Mouse (Mus musculus): Measurements from ENCODE around the gene Tmem262.

- TF ChIP-seq GATA1 (IDR thresholded peaks at IDR 0.05; ENCODE audit: borderline replicate concordance, low read length) (no peak), FLI1 (IDR thresholded peaks at IDR 0.05; ENCODE audit: low read length) (no peak)
These were observed 42.1 kb upstream of the Tmem262 start for GRCm38 (mm10) chr19:6037695-6038094.
